Mouse (Mus musculus) bone marrow, adult 2 months (tissue): ENCODE measurements around the gene Ezr. TPM values are rescaled to one million over a fixed set of nuclear protein-coding genes. Genes with fewer than 3 reads are reported as not detected.

Experiments used
- H3K27ac ChIP-seq: fragments of 200-500 bp; 2 replicates; pipeline ENCODE4 v1.5.1; 2012; ENCODE audit warnings: low read depth, mild to moderate bottlenecking, control low read depth, inconsistent platforms, low read length; ENCODE audit not compliant: control insufficient read depth, poor library complexity, insufficient read depth
- H3K4me1 ChIP-seq: fragments of 200-500 bp; 2 replicates; pipeline ENCODE4 v1.6.1; 2011; ENCODE audit warnings: low read length; ENCODE audit not compliant: control insufficient read depth, insufficient read depth
- H3K4me3 ChIP-seq: fragments of 200-500 bp; replicated peaks from 2 replicates; pipeline ENCODE3; 2011; ENCODE audit warnings: mild to moderate bottlenecking, low read depth, low read length, control low read depth; ENCODE audit not compliant: control insufficient read depth
- CTCF ChIP-seq: fragments of 200-500 bp; IDR thresholded peaks from 2 replicates; pipeline ENCODE4 v1.5.1; 2011; ENCODE audit warnings: low read length, control low read depth; ENCODE audit not compliant: control insufficient read depth, insufficient read depth
- POLR2A ChIP-seq: fragments of 200-500 bp; IDR thresholded peaks from 2 replicates; pipeline ENCODE4 v1.6.1; 2011; ENCODE audit warnings: low read depth, mild to moderate bottlenecking, control low read depth, low read length, borderline replicate concordance; ENCODE audit not compliant: control insufficient read depth
- WGBS: fragments of 180-500 bp; shearing (Covaris S2); methylation state at CpG from one replicate; pipeline ENCODE4 v1.1.7; 2018; 5-methylcytosine and 5-hydroxymethylcytosine counted together
- polyA plus RNA-seq: library from polyadenylated mRNA; stranded (reverse); fragments of >200 nt; gene quantifications from 2 replicates; pipeline ENCODE4 v1.2.4, GENCODE M21; 2011; ENCODE audit warnings: low replicate concordance; ENCODE audit not compliant: missing spikeins, insufficient read depth, insufficient read length

Gene Ezr
- polyA plus RNA-seq, 1 experiment: 82.0 TPM

DNA sequence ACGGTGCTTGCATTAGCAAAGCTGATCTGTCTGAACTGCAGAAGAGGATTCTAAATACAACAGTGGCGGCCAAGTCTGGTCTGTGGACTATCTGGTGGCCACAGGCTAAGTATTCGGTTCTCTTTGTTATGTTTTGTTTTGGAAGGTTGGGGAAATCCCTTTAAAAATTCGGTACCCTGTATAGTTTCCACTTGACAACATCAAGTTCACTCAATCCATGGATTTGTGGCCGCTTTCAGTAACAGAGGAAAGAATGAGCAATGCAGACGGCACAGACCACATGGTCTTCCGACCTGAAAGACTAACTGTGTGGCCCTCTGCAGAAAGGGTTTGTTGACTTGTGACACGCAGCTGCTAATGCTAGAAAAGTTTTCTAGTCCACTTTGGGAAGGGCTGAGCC is 23.7 kb downstream of the Ezr start:
- Histone ChIP-seq H3K4me3 (no peak overlapping the region), H3K4me1 (no peaks in the 10 kb centered on the region; the same call in 1 of the 2 replicates), H3K27ac (no peak overlapping the region)
- TF ChIP-seq CTCF (no peak), POLR2A (no peak)
- 90% methylated on average over 8 of the region's 8 CpGs for WGBS

DNA sequence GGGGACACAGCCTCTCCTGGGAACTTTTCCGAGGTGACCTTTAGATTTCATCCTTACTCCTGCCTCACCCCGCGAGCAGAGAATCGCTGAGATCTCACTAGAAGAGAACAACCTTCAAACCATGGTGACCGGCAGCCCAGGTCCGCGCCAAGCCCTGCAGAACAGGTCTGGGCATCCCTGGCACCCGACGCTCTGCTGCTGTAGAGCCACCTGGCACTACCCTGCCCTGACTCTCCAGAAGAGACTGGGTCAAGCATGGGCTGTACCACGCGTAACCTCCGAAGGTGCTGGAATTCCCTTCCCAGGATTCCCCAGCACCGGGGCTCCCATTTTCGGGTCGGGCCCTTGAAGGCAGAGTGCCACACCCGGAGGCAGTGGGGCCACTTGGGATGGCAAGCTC is 24.7 kb downstream of the Ezr start:
- Histone ChIP-seq H3K27ac (no peak overlapping the region; the same call in 1 of the 2 replicates), H3K4me3 (no peak overlapping the region)
- 93% methylated on average over 16 of the region's 16 CpGs for WGBS

DNA sequence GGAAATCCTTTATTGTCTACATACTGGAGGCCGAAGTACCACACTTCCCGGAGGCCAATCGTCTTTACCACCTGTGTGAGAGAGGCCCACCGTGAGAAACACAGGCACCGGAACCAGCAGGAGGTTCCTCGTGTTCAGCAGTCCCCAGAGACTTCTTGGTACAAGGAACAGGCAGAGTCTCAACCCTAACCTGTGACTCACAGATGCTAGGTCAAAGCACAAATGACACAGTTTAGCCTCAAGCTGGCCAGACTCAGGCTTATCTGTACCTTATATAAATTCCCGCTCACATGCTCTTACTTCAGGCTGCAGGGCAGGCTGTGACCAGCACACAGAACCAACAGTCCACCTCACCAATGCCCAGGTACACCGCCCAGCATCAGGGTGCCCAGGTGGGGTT is 26.7 kb downstream of the Ezr start:
- H3K4me1 ChIP-seq: no peaks in the 10 kb centered on the region
- 94% methylated on average over 8 of the region's 8 CpGs for WGBS
- H3K27ac ChIP-seq: no peak overlapping the region
- TF ChIP-seq POLR2A: no peak
- TF ChIP-seq CTCF: no peak
- no peak overlapping the region for H3K4me3 ChIP-seq

More for the DNA sequence above, 24.7 kb downstream of the Ezr start:
- TF ChIP-seq CTCF (no peak), POLR2A (no peak)
- H3K4me1 ChIP-seq: no peaks in the 10 kb centered on the region; the same call in 1 of the 2 replicates

DNA sequence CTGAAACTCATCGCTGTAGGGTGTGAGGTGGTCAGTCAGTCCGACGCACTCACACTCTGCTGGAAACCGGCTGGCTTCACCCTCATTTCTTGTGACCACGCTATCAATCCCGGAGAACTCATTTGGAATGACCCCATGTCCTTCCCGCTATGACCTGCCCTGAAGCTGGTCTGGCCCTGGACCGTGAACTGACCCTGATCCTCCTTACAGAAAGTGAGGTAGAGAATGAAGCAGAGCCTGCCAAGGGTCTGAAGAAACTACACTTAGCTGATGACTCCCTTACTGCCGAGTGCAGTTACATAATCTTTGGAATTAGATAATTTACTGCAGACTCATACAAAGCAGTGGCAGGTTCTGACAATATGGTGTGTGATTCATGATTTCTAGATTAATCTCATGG is 27.4 kb downstream of the Ezr start:
- Histone ChIP-seq H3K4me3 (no peak overlapping the region), H3K4me1 (no peaks in the 10 kb centered on the region), H3K27ac (no peak overlapping the region)
- no peak for TF ChIP-seq POLR2A
- no peak for TF ChIP-seq CTCF
- 88% methylated on average over 9 of the region's 9 CpGs for WGBS

DNA sequence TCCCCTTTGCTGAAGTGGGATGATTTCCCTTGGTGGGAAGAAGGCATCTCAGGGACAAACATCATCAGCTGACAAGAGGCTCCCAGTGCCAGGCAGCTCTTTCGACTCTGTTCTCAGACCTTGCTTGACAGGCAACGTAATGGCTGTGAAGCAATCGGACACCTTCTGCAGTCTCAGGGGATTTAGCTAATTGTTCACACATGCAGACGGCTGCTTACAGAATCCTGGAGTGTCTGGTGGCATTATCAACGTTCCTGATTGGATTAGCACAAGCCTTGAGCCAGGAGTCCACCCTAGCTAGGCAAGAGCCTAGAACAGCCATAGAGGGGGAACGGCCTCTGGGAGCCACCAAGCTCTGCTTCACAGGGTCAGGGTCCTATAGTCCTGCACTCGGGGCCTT is 30.2 kb downstream of the Ezr start:
- TF ChIP-seq CTCF (no peak), POLR2A (no peak)
- 90% methylated on average over 7 of the region's 7 CpGs for WGBS
- H3K4me3 ChIP-seq: no peak overlapping the region
- no peaks in the 10 kb centered on the region; the same call in 1 of the 2 replicates for H3K4me1 ChIP-seq
- H3K27ac ChIP-seq: no peak overlapping the region

DNA sequence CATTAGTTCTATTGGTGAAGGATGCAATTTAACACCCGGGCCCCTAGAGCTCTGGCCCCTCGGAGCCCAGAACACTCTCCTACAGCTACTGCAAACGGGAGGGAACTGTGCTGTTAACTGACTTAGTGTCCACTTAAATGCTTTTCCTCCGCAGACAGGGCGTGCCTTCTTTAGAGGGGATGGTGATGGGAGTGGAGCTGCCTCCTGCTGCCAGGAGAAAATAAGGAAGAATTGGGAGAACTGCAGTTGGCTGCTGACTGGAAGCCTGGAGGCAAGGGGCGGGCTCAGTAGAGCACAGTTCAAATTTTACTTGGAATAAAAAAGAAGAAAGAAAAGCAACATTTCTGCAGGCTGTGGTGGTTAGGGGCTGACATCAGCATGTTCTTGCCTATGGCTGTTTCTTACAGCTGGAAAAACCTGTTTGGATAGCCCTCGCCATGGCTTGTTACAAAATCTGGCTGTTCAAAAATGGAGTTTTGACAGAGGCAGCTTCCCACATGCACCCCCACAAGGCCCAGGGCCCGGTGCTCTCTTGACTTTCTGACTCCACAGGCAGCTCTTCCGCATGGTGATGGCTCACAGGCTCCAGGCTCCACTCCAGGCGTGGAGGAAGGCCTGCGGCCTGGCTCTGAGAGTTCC is 31.2 kb downstream of the Ezr start:
- H3K27ac ChIP-seq: no peak overlapping the region
- no peak for TF ChIP-seq CTCF
- TF ChIP-seq POLR2A: no peak
- peaks cover 1% of the 10 kb centered on the region; the same call in 1 of the 2 replicates for H3K4me1 ChIP-seq
- WGBS: 91% methylated on average over 11 of the region's 11 CpGs
- H3K4me3 ChIP-seq: no peak overlapping the region

DNA sequence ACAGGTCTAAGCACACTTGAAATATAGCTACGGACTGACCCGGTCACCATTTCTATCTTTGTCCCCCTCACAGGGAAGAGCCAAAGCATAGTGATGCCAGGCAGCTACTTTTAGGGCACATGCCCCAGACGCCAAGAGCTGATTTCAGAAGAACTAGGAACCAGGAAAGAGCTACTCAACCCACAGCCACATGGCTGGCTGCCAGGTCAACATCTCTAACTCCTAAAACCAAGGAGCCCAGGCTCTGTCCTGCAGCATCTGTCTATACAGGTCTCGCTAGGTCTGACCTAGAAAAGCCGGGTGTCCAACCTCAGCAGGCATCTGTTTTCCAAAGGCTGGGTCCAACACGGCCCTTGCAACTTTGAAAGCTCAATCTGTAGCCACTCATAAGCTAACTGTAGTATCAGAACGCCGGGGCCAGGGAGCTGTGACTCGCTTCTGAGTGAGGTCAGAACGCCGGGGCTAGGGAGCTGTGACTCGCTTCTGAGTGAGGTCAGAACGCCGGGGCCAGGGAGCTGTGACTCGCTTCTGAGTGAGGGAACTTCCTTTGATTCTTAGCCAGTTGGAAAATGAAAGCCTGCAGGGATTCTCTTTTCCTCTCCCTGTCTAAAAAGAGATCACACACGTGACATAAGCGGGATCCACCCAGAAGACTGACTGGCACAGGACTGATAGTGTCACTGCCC is 33.7 kb downstream of the Ezr start:
- TF ChIP-seq POLR2A (no peak), CTCF (no peak)

DNA sequence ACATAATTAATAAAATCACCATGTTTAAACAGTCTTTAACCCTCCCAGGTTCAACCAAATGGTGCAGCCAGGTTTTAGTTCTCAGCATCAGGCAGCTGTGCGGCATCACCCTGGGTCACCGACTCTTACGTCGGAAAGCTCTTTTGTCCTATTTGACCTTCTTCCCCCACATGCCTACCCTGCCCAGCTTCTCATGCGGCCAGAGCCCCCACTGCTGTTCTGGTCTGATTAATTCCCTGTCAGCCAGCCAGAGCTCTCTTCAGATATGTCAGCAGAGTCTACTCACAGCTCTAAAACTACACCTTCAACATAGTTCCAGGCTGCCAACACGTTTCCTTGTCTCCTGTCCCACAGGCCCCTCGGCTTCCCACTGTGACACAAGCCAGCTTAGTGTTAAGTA is 35.1 kb downstream of the Ezr start:
- peaks cover 12% of the 10 kb centered on the region for H3K4me1 ChIP-seq
- H3K4me3 ChIP-seq: no peak overlapping the region
- TF ChIP-seq POLR2A: no peak
- no peak for TF ChIP-seq CTCF
- 79% methylated on average over 7 of the region's 7 CpGs for WGBS
- H3K27ac ChIP-seq: no peak overlapping the region; the same call in 1 of the 2 replicates

More for the DNA sequence above, 33.7 kb downstream of the Ezr start:
- WGBS: 48% methylated on average over 17 of the region's 17 CpGs
- Histone ChIP-seq H3K4me1 (peaks cover 4% of the 10 kb centered on the region; the same call in 1 of the 2 replicates), H3K4me3 (no peak overlapping the region), H3K27ac (no peak overlapping the region)
